Mouse (Mus musculus) retina, postnatal 1 day (tissue): ENCODE data around the gene Rora.

ENCODE experiments used
- DNase-seq: peaks from one replicate; pipeline ENCODE4 v3.0.0-alpha.2; 2012

Rora gene

GRCm38 (mm10) chr9:68653211-68654038 lies at the start of gene Rora:
Gene Rora, plus strand, starts transcription at chr9:68653786.
- peak; percentile 93 for DNase-seq

- no peak for DNase-seq
Observed at GRCm38 (mm10) chr9:68614006-68614405, 39.6 kb upstream of the Rora start.

GRCm38 (mm10) chr9:68617116-68617515 lies 36.5 kb upstream of the Rora start:
- no peak for DNase-seq

- DNase-seq, result no peak
Observed at GRCm38 (mm10) chr9:68620036-68620435, 33.5 kb upstream of the Rora start.

- no peak for DNase-seq
Observed at GRCm38 (mm10) chr9:68620441-68620840, 33.1 kb upstream of the Rora start.

- no peak for DNase-seq
Observed at GRCm38 (mm10) chr9:68624981-68625380, 28.6 kb upstream of the Rora start.

GRCm38 (mm10) chr9:68637301-68637700 lies 16.3 kb upstream of the Rora start:
- DNase-seq, result no peak

- DNase-seq, result no peak
Observed at GRCm38 (mm10) chr9:68641123-68641522, 12.5 kb upstream of the Rora start.

- DNase-seq, result no peak
Observed at GRCm38 (mm10) chr9:68648061-68648460, 5.5 kb upstream of the Rora start.

- DNase-seq, result no peak
Observed at GRCm38 (mm10) chr9:68654039-68654332, 400 bp downstream of the Rora start.

- DNase-seq, result peak; percentile 66
Observed at GRCm38 (mm10) chr9:68654333-68655017, 889 bp downstream of the Rora start.

GRCm38 (mm10) chr9:68655018-68656005 lies 1.7 kb downstream of the Rora start:
- DNase-seq, result peak; percentile 69

- DNase-seq, result peak; percentile 14
Observed at GRCm38 (mm10) chr9:68656076-68656795, 2.6 kb downstream of the Rora start.

- DNase-seq, result no peak
Observed at GRCm38 (mm10) chr9:68656796-68657130, 3.2 kb downstream of the Rora start.

- no peak for DNase-seq
Observed at GRCm38 (mm10) chr9:68670731-68671130, 17.1 kb downstream of the Rora start.

GRCm38 (mm10) chr9:68672459-68672858 lies 18.9 kb downstream of the Rora start:
- no peak for DNase-seq

- DNase-seq, result no peak
Observed at GRCm38 (mm10) chr9:68673221-68673620, 19.6 kb downstream of the Rora start.

- DNase-seq, result no peak
Observed at GRCm38 (mm10) chr9:68679871-68680374, 26.3 kb downstream of the Rora start.

GRCm38 (mm10) chr9:68683938-68684337 lies 30.4 kb downstream of the Rora start:
- no peak for DNase-seq

GRCm38 (mm10) chr9:68685562-68685961 lies 32.0 kb downstream of the Rora start:
- DNase-seq, result peak; percentile 27

- peak; percentile 60 for DNase-seq
Observed at GRCm38 (mm10) chr9:68687251-68687874, 33.8 kb downstream of the Rora start.

- no peak for DNase-seq
Observed at GRCm38 (mm10) chr9:68688151-68688550, 34.6 kb downstream of the Rora start.
